8 mouse cellular contexts compared by ENCODE assay signal in genomic region chr1:72583906-72584305, GRCm38 (mm10). TPM values are rescaled to one million over a fixed set of nuclear protein-coding genes. Genes with fewer than 3 reads are reported as not detected.
A peak's percentile ranks its signal among the peaks of the same experiment; 100 is the strongest.
DNase-seq lines count a peak whose midpoint lies in the region; ATAC-seq lines count a peak whose summit lies in the region.

No protein-coding gene starts in this region.

- peak overlapping the region; percentile 70 for H3K9ac ChIP-seq in lung, embryonic 15.5 days
- H3K9ac ChIP-seq in embryonic facial prominence, embryonic 15.5 days, result peak overlapping the region; percentile 41; the same call in 1 of the 2 replicates
- peak overlapping the region; percentile 61 for H3K9ac ChIP-seq in neural tube, embryonic 15.5 days (replicated peaks)

- no peaks in the 10 kb centered on the region for H3K27me3 ChIP-seq in lung, embryonic 15.5 days
- no peaks in the 10 kb centered on the region for H3K27me3 ChIP-seq in embryonic facial prominence, embryonic 15.5 days
- H3K27me3 ChIP-seq in limb, embryonic 10.5 days (ENCODE audit: low read depth, poor library complexity, severe bottlenecking), result no peaks in the 10 kb centered on the region
- H3K27me3 ChIP-seq in neural tube, embryonic 15.5 days (replicated peaks), result no peaks in the 10 kb centered on the region

- H3K27ac ChIP-seq in lung, embryonic 15.5 days, result peak overlapping the region; percentile 84; the same call in 1 of the 2 replicates
- peak overlapping the region; percentile 89 for H3K27ac ChIP-seq in embryonic facial prominence, embryonic 15.5 days (replicated peaks)
- peak overlapping the region; percentile 88 for H3K27ac ChIP-seq in limb, embryonic 10.5 days
- peak overlapping the region; percentile 95 for H3K27ac ChIP-seq in neural tube, embryonic 15.5 days (replicated peaks)

- DNase-seq in lung, postnatal 14 days, result no peak
- DNase-seq in limb, embryonic 10.5 days (ENCODE audit: low spot score), result no peak
- DNase-seq in urinary bladder, postnatal 36 days (ENCODE audit: low spot score in 2 of 2), result no peak
- DNase-seq in left cerebral cortex, postnatal 25 days (ENCODE audit: low spot score in 2 of 2), result no peak

- no peaks in the 10 kb centered on the region for H3K9me3 ChIP-seq in lung, embryonic 15.5 days
- H3K9me3 ChIP-seq in embryonic facial prominence, embryonic 15.5 days (replicated peaks), result no peaks in the 10 kb centered on the region
- H3K9me3 ChIP-seq in limb, embryonic 10.5 days (replicated peaks), result no peaks in the 10 kb centered on the region
- H3K9me3 ChIP-seq in neural tube, embryonic 15.5 days (replicated peaks), result no peaks in the 10 kb centered on the region

- H3K4me1 ChIP-seq in lung, embryonic 15.5 days, result peaks cover 12% of the 10 kb centered on the region
- peaks cover 11% of the 10 kb centered on the region for H3K4me1 ChIP-seq in embryonic facial prominence, embryonic 15.5 days
- H3K4me1 ChIP-seq in limb, embryonic 10.5 days, result peaks cover 22% of the 10 kb centered on the region
- peaks cover 21% of the 10 kb centered on the region for H3K4me1 ChIP-seq in neural tube, embryonic 15.5 days

- 58% methylated on average over 4 of the region's 4 CpGs for WGBS in lung, embryonic 15.5 days
- WGBS in embryonic facial prominence, embryonic 15.5 days, result 61% methylated on average over 4 of the region's 4 CpGs
- WGBS in limb, embryonic 10.5 days, result 80% methylated on average over 4 of the region's 4 CpGs
- WGBS in neural tube, embryonic 15.5 days, result 77% methylated on average over 4 of the region's 4 CpGs

- ATAC-seq in lung, embryonic 15.5 days (ENCODE audit: borderline replicate concordance, extremely low read depth, low FRiP score, low TSS enrichment), result no peak
- ATAC-seq in embryonic facial prominence, embryonic 15.5 days (ENCODE audit: insufficient number of reproducible peaks, low FRiP score, low TSS enrichment, low read depth), result no peak
- no peak for ATAC-seq in neural tube, embryonic 15.5 days (ENCODE audit: low FRiP score)
- ATAC-seq in megakaryocyte progenitor cell, adult 5-6 weeks (replicated peaks; ENCODE audit: poor library complexity), result no peak

- peak overlapping the region; percentile 72 for H3K4me2 ChIP-seq in lung, embryonic 15.5 days
- H3K4me2 ChIP-seq in embryonic facial prominence, embryonic 15.5 days (replicated peaks), result peak overlapping the region; percentile 67
- H3K4me2 ChIP-seq in neural tube, embryonic 15.5 days, result peak overlapping the region; percentile 65

- intact Hi-C loops in left cerebral cortex, postnatal 25 days (cut with DNase I), result loop anchor here (5.0 kb wide), 1 partner anchor 277 kb away; the partner anchor contains the start of gene Xrcc5

- H3K36me3 ChIP-seq in lung, embryonic 15.5 days, result peaks cover 25% of the 10 kb centered on the region
- peaks cover 26% of the 10 kb centered on the region for H3K36me3 ChIP-seq in embryonic facial prominence, embryonic 15.5 days
- peaks cover 34% of the 10 kb centered on the region for H3K36me3 ChIP-seq in limb, embryonic 10.5 days
- peaks cover 25% of the 10 kb centered on the region for H3K36me3 ChIP-seq in neural tube, embryonic 15.5 days

- peak overlapping the region; percentile 81 for H3K4me3 ChIP-seq in lung, embryonic 15.5 days
- H3K4me3 ChIP-seq in embryonic facial prominence, embryonic 15.5 days (replicated peaks), result peak overlapping the region; percentile 59
- peak overlapping the region; percentile 69 for H3K4me3 ChIP-seq in limb, embryonic 10.5 days
- peak overlapping the region; percentile 68 for H3K4me3 ChIP-seq in neural tube, embryonic 15.5 days (replicated peaks)

RNA-seq across cellular contexts. Expression of gene Smarcal1, which starts 0.9 kb away (rescaled TPM):
- polyA plus RNA-seq in lung, embryonic 15.5 days (2015; fragmentation: Nextera tagmentation; extraction: Ambion mirVana), result 21.8 and 26.7 TPM in 2 replicates
- polyA plus RNA-seq in embryonic facial prominence, embryonic 15.5 days (2015; fragmentation: Nextera tagmentation; extraction: Ambion mirVana), result 21.0 and 24.8 TPM in 2 replicates
- 30.4 and 34.8 TPM in 2 replicates for polyA plus RNA-seq in limb, embryonic 10.5 days (2016; fragmentation: Nextera tagmentation; extraction: Ambion mirVana)
- 23.9 and 24.5 TPM in 2 replicates for polyA plus RNA-seq in neural tube, embryonic 15.5 days (2015; fragmentation: Nextera tagmentation; extraction: Ambion mirVana)
- total RNA-seq in megakaryocyte progenitor cell, adult 5-6 weeks (2015), result 20.1 and 24.7 TPM in 2 replicates
- total RNA-seq in megakaryocyte progenitor cell, adult 5-6 weeks (2017), result 26.7 and 28.9 TPM in 2 replicates
- total RNA-seq in left cerebral cortex, postnatal 25 days (2021), result 10 to 100 TPM; 58.3 to 61.5 TPM

RNA-seq across cellular contexts. Expression of gene March4, which starts 47.2 kb away (rescaled TPM):
- polyA plus RNA-seq in lung, embryonic 15.5 days (2015; fragmentation: Nextera tagmentation; extraction: Ambion mirVana), result 0.05 and 0.06 TPM in 2 replicates
- 0.17 and 0.27 TPM in 2 replicates for polyA plus RNA-seq in embryonic facial prominence, embryonic 15.5 days (2015; fragmentation: Nextera tagmentation; extraction: Ambion mirVana)
- not detected in 2 replicates for polyA plus RNA-seq in limb, embryonic 10.5 days (2016; fragmentation: Nextera tagmentation; extraction: Ambion mirVana)
- 8.5 and 9.6 TPM in 2 replicates for polyA plus RNA-seq in neural tube, embryonic 15.5 days (2015; fragmentation: Nextera tagmentation; extraction: Ambion mirVana)
- total RNA-seq in megakaryocyte progenitor cell, adult 5-6 weeks (2015), result 0.02 TPM in 1 of 2 replicates, not detected in the other
- total RNA-seq in megakaryocyte progenitor cell, adult 5-6 weeks (2017), result 0.12 TPM in 1 of 2 replicates, not detected in the other
- 10 to 100 TPM; 24.4 to 25.9 TPM for total RNA-seq in left cerebral cortex, postnatal 25 days (2021)
